Mouse (Mus musculus): ENCODE measurements at regions not wholly inside any gene's neighbourhood (a gene's known extent, or its start where the extent isn't known, plus 50 kb on each side); places are given as distances from the start of the nearest gene placed in this dataset.

DNA sequence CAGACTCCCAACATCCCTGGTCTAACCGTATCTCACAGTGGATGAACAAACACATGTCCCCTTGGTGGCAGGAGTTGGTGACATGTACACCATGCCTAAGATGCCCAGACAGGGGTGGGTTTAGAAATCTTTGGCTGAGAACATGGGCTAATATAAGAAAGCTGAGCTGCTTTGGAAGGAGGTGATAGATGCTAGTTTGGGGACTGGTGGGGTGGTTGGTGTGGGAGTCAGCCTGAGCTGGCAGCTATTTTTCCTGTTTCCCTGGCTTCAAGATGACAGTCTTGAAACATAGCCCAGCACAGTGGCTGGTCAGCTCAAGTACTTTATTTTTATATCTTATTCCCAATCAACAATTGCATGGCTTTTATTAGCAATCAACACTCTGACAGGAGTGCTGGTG lies 302.0 kb upstream of the Gjb5 start (continued):
- TF ChIP-seq USF1 (IDR thresholded peaks at IDR 0.05; ENCODE audit: low read depth, low read length): no peak
- TF ChIP-seq EP300 (IDR thresholded peaks at IDR 0.05; ENCODE audit: low read length): no peak
- no peak for TF ChIP-seq PAX5 (IDR thresholded peaks at IDR 0.05; ENCODE audit: low read length)

DNA sequence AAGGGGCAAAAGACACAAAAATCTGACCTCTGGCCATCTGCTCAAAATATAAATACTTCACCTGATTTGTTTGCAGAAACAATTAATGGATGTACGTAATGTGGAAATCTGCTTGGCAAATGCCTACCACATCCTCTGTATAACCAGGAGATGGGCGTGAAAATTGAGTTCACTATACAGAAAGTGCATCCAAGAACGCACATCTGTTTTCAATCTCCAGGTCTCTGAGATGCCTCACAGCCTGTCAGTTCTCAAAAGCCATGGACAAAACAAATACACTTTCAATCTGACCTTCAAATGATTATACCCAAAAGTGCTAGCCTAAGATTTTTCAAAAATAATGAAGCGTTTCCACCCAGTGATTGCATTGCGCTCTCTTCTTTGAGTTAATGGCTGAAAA lies 293.6 kb upstream of the Gjb5 start:
- Histone ChIP-seq H3K4me2 (ENCODE audit: insufficient read depth, low read depth, poor library complexity, severe bottlenecking) (no peak overlapping the region), H3K4me3 (replicated peaks in 1 of 3; ENCODE audit: low read depth in 2 of 3, low read length in 2 of 3, poor library complexity in 1 of 3) (no peak overlapping the region), H3K9ac (ENCODE audit: insufficient read depth, low read depth) (no peak overlapping the region), H3K4me1 (ENCODE audit: control insufficient read depth in 1 of 2, insufficient read depth in 2 of 2) (no peaks in the 10 kb centered on the region), H3K27ac (ENCODE audit: insufficient read depth, low read depth) (no peak overlapping the region), H3K9me3 (replicated peaks; ENCODE audit: low read length) (peaks cover 87% of the 10 kb centered on the region), H3K27me3 (replicated peaks) (no peaks in the 10 kb centered on the region), H3K36me3 (replicated peaks in 1 of 2; ENCODE audit: control insufficient read depth in 1 of 2, insufficient read depth in 1 of 2, low read length in 1 of 2) (no peaks in the 10 kb centered on the region), H3K79me2 (replicated peaks; ENCODE audit: control insufficient read depth, extremely low read depth, insufficient read depth, poor library complexity, severe bottlenecking) (no peaks in the 10 kb centered on the region)
- TF ChIP-seq RAD21 (IDR thresholded peaks at IDR 0.05; ENCODE audit: low read depth, low read length): no peak
- dilution Hi-C loops (cut with MboI; ENCODE audit: extremely low pct_ligation_motif_present, extremely low pct_unique_long_range_greater_than_20kb, low sequenced_read_pairs): no loop called here
- in situ Hi-C loops (cut with MboI; ENCODE audit: low pct_ligation_motif_present, low pct_unique_long_range_greater_than_20kb, low sequenced_read_pairs): no loop called here
- no peak for DNase-seq (ENCODE audit: extremely low read depth)

DNA sequence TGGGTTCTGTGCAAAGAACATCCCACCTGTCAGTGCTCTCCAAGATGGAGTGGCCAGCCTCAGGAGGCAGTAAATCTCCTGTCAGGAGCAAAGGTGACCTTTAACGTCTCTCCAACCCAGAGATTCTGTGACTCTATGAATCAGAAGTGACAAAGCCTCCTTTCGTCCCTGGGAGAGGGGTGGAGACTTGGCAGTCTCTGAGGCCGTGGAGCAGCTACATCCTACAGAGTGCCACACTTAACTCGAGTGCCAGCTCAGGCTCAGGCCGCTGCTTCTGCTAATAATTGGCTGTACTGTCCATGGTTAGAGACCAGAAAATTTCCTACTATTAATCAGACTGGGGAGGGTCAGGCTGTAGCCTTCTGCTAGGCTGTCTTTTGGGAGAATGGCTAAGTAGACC lies 290.0 kb upstream of the Gjb5 start:
- dilution Hi-C loops (cut with MboI; ENCODE audit: extremely low pct_ligation_motif_present, extremely low pct_unique_long_range_greater_than_20kb, low sequenced_read_pairs) (no loop called here), in situ Hi-C loops (cut with MboI; ENCODE audit: low pct_ligation_motif_present, low pct_unique_long_range_greater_than_20kb, low sequenced_read_pairs) (no loop called here)
- no peak overlapping the region for H3K27ac ChIP-seq (ENCODE audit: insufficient read depth, low read depth)
- no peak overlapping the region for H3K4me3 ChIP-seq (replicated peaks in 1 of 3; ENCODE audit: low read depth in 2 of 3, low read length in 2 of 3, poor library complexity in 1 of 3)
- H3K36me3 ChIP-seq (replicated peaks in 1 of 2; ENCODE audit: control insufficient read depth in 1 of 2, insufficient read depth in 1 of 2, low read length in 1 of 2): no peaks in the 10 kb centered on the region
- H3K9me3 ChIP-seq (replicated peaks; ENCODE audit: low read length): peaks cover 81% of the 10 kb centered on the region
- no peaks in the 10 kb centered on the region for H3K79me2 ChIP-seq (replicated peaks; ENCODE audit: control insufficient read depth, extremely low read depth, insufficient read depth, poor library complexity, severe bottlenecking)
- H3K4me1 ChIP-seq (ENCODE audit: control insufficient read depth in 1 of 2, insufficient read depth in 2 of 2): no peaks in the 10 kb centered on the region
- no peaks in the 10 kb centered on the region for H3K27me3 ChIP-seq (replicated peaks)
- no peak for DNase-seq (ENCODE audit: extremely low read depth)
- H3K4me2 ChIP-seq (ENCODE audit: insufficient read depth, low read depth, poor library complexity, severe bottlenecking): no peak overlapping the region
- no peak overlapping the region for H3K9ac ChIP-seq (ENCODE audit: insufficient read depth, low read depth)
- TF ChIP-seq GABPA (IDR thresholded peaks at IDR 0.05; ENCODE audit: insufficient replicate concordance, low read depth, low read length) (no peak), MAZ (IDR thresholded peaks at IDR 0.05; ENCODE audit: low read depth, low read length) (no peak), MEF2A (IDR thresholded peaks at IDR 0.05; ENCODE audit: borderline replicate concordance, low read depth, low read length) (no peak), ZMIZ1 (IDR thresholded peaks at IDR 0.05; ENCODE audit: low read depth, low read length) (no peak), UBTF (IDR thresholded peaks at IDR 0.05; ENCODE audit: low read depth, low read length) (no peak), TBP (conservative IDR thresholded peaks at IDR 0.05; ENCODE audit: low read depth, low read length) (no peak), PAX5 (IDR thresholded peaks at IDR 0.05; ENCODE audit: low read length) (no peak), IRF4 (IDR thresholded peaks at IDR 0.05; ENCODE audit: low read depth, low read length) (no peak), SIN3A (IDR thresholded peaks at IDR 0.05; ENCODE audit: low read length) (no peak), TCF12 (IDR thresholded peaks at IDR 0.05; ENCODE audit: low read depth, low read length) (no peak), RCOR1 (conservative IDR thresholded peaks at IDR 0.05; ENCODE audit: low read depth, low read length) (no peak), POLR2A (IDR thresholded peaks at IDR 0.05; ENCODE audit: low read depth, low read length) (no peak), ELF1 (IDR thresholded peaks at IDR 0.05; ENCODE audit: low read depth, low read length) (no peak), EP300 (IDR thresholded peaks at IDR 0.05; ENCODE audit: low read length) (no peak), MYC (IDR thresholded peaks at IDR 0.05; ENCODE audit: low read depth, low read length) (no peak)

Data from CH12.LX (cell line).